Mouse (Mus musculus): ENCODE results near the gene Med7.

DNA sequence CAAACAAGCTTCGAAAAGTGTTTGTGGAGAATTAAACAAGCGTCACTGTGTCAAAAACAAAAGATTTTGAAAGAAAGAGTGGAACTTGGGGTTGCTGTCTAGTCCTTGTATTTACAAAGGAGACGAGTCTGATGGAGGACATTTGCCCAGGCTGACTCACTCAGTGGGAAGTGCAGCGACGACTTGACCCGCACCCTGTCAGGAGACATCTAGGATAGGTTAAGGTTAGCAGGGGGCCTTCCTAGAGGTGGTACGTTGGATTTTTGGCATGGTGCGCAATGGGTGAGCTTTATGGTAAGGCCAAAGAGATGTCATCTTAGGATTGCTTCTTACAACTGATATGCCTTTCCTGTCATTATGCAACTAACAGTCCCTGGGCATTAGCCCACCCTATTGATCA is 49.7 kb upstream of the Med7 start:
- no peak for TF ChIP-seq GATA1 (IDR thresholded peaks at IDR 0.05; ENCODE audit: borderline replicate concordance, low read length)
- TF ChIP-seq FLI1 (IDR thresholded peaks at IDR 0.05; ENCODE audit: low read length): no peak

Measured in megakaryocyte, embryonic 14.5 days (primary cell).